Mouse (Mus musculus): ENCODE results near the gene Ddx42. TPM values are rescaled to one million over a fixed set of nuclear protein-coding genes. Genes with fewer than 3 reads are reported as not detected.

Ddx42 gene
- polyA plus RNA-seq, 1 experiment, result 13.2 TPM

- TF ChIP-seq CTCF (IDR thresholded peaks at IDR 0.05; ENCODE audit: control insufficient read depth, insufficient read depth, insufficient replicate concordance, low read depth, low read length) (no peak), POLR2A (IDR thresholded peaks at IDR 0.05; ENCODE audit: control insufficient read depth, low read depth, low read length) (no peak)
- peaks cover 3% of the 10 kb centered on the region; the same call in 1 of the 2 replicates for H3K36me3 ChIP-seq (ENCODE audit: control insufficient read depth, insufficient read depth, low read length)
These were observed 52.3 kb downstream of the Ddx42 start for GRCm38 (mm10) chr11:106269060-106269431.

GRCm38 (mm10) chr11:106271131-106271793 is 54.5 kb downstream of the Ddx42 start:
- H3K27ac ChIP-seq (ENCODE audit: control insufficient read depth, insufficient read depth, low read depth, low read length), result peak overlapping the region; percentile 97
- TF ChIP-seq CTCF (IDR thresholded peaks at IDR 0.05; ENCODE audit: control insufficient read depth, insufficient read depth, insufficient replicate concordance, low read depth, low read length) (no peak), POLR2A (IDR thresholded peaks at IDR 0.05; ENCODE audit: control insufficient read depth, low read depth, low read length) (no peak)
- peak overlapping the region; percentile 92 for H3K4me3 ChIP-seq (ENCODE audit: control insufficient read depth, low read depth, low read length)
- no peaks in the 10 kb centered on the region for H3K27me3 ChIP-seq (ENCODE audit: control insufficient read depth, insufficient read depth, low read length)
- no peaks in the 10 kb centered on the region for H3K36me3 ChIP-seq (ENCODE audit: control insufficient read depth, insufficient read depth, low read length)
- peaks cover 34% of the 10 kb centered on the region for H3K4me1 ChIP-seq (ENCODE audit: control insufficient read depth, insufficient read depth, low read length)

More at GRCm38 (mm10) chr11:106269060-106269431, 52.3 kb downstream of the Ddx42 start:
- peak overlapping the region; percentile 76 for H3K27ac ChIP-seq (ENCODE audit: control insufficient read depth, insufficient read depth, low read depth, low read length)
- H3K27me3 ChIP-seq (ENCODE audit: control insufficient read depth, insufficient read depth, low read length), result no peaks in the 10 kb centered on the region
- H3K4me3 ChIP-seq (ENCODE audit: control insufficient read depth, low read depth, low read length), result no peak overlapping the region
- peaks cover 21% of the 10 kb centered on the region for H3K4me1 ChIP-seq (ENCODE audit: control insufficient read depth, insufficient read depth, low read length)

DNA sequence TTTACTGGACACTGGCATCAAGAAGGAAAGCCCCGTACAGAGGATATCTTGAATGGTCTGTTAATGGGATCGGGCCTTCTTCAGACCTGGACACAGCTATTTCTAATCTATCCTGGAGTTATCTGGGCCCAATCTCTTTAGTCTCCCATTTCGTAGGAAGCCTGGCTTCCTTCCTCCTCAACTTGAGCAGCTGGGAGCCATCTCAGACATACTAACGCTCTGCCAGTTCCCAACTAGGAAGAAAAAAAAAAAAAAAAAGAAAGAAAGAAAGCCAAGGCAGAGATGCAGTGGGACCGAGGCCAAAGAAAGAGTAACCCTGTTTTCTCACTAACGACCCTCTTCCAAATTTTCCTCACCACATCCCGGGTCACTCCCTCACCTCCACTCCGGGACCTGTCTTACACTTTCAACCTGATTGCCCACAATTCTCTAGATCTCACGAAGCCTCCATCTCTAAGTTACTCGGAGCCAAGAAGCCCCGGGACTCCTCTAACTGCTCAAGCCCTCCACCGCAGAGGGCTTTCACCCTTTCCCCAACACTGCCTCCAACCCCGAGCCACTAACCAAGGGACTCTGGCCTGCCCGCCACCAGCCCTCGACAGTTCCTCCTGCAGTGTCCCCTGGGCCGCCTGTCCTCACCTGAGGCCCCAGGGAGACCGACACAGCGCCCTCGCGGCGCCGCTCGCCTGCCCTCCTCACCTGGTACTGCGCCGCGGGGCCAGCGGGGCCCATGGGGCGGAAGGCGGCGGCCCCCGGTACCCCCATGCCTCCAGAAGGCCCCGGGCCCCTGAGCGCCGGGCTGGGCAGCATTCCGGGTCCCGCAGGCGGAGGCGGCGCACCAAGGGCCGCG is 55.3 kb downstream of the Ddx42 start:
- H3K27ac ChIP-seq (ENCODE audit: control insufficient read depth, insufficient read depth, low read depth, low read length), result peak overlapping the region; percentile 97
- peak overlapping the region; percentile 92 for H3K4me3 ChIP-seq (ENCODE audit: control insufficient read depth, low read depth, low read length)
- no peaks in the 10 kb centered on the region for H3K27me3 ChIP-seq (ENCODE audit: control insufficient read depth, insufficient read depth, low read length)
- H3K4me1 ChIP-seq (ENCODE audit: control insufficient read depth, insufficient read depth, low read length), result peaks cover 34% of the 10 kb centered on the region
- H3K36me3 ChIP-seq (ENCODE audit: control insufficient read depth, insufficient read depth, low read length), result no peaks in the 10 kb centered on the region
- TF ChIP-seq POLR2A (IDR thresholded peaks at IDR 0.05; ENCODE audit: control insufficient read depth, low read depth, low read length) (no peak; the same call in none of the 2 replicates), CTCF (IDR thresholded peaks at IDR 0.05; ENCODE audit: control insufficient read depth, insufficient read depth, insufficient replicate concordance, low read depth, low read length) (no peak)

- Histone ChIP-seq H3K27ac (ENCODE audit: control insufficient read depth, insufficient read depth, low read depth, low read length) (peak within 1 kb of the TSS; percentile 97), H3K36me3 (ENCODE audit: control insufficient read depth, insufficient read depth, low read length) (no peaks in the 10 kb centered on the region), H3K4me3 (ENCODE audit: control insufficient read depth, low read depth, low read length) (peak within 1 kb of the TSS; percentile 92), H3K27me3 (ENCODE audit: control insufficient read depth, insufficient read depth, low read length) (no peaks in the 10 kb centered on the region), H3K4me1 (ENCODE audit: control insufficient read depth, insufficient read depth, low read length) (peaks cover 34% of the 10 kb centered on the region)
- TF ChIP-seq POLR2A (IDR thresholded peaks at IDR 0.05; ENCODE audit: control insufficient read depth, low read depth, low read length), result peak; percentile 88; the same call in 1 of the 2 replicates
- no peak for TF ChIP-seq CTCF (IDR thresholded peaks at IDR 0.05; ENCODE audit: control insufficient read depth, insufficient read depth, insufficient replicate concordance, low read depth, low read length)
These were observed 56.1 kb downstream of the Ddx42 start, which contains the start of gene Smarcd2 for GRCm38 (mm10) chr11:106272644-106273310. Gene Smarcd2 (minus strand): TSS chr11:106272972.

DNA sequence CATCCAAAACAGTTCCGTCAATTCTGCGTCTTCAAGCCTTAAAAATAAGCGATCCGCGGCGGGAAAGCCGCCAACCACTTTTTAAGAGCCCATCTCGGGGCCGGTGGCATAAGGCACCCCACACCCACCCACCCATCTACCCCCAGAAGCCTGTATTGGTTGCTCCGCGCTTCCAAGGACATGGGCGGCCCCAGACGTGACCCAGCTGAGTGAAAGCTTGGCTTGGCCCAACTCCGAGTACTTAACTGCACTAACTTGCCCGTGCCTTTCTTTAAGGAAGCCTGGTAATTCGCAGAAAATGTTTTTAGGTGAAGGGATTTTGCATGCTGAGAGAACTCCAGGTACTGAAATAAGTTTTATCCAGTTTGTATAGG is 56.6 kb downstream of the Ddx42 start:
- Histone ChIP-seq H3K4me3 (ENCODE audit: control insufficient read depth, low read depth, low read length) (peak overlapping the region; percentile 92), H3K36me3 (ENCODE audit: control insufficient read depth, insufficient read depth, low read length) (no peaks in the 10 kb centered on the region; the same call in 1 of the 2 replicates), H3K27ac (ENCODE audit: control insufficient read depth, insufficient read depth, low read depth, low read length) (peak overlapping the region; percentile 94), H3K27me3 (ENCODE audit: control insufficient read depth, insufficient read depth, low read length) (no peaks in the 10 kb centered on the region), H3K4me1 (ENCODE audit: control insufficient read depth, insufficient read depth, low read length) (peaks cover 34% of the 10 kb centered on the region)
- TF ChIP-seq CTCF (IDR thresholded peaks at IDR 0.05; ENCODE audit: control insufficient read depth, insufficient read depth, insufficient replicate concordance, low read depth, low read length), result no peak
- TF ChIP-seq POLR2A (IDR thresholded peaks at IDR 0.05; ENCODE audit: control insufficient read depth, low read depth, low read length), result no peak

- H3K27me3 ChIP-seq (ENCODE audit: control insufficient read depth, insufficient read depth, low read length), result no peaks in the 10 kb centered on the region
- H3K4me3 ChIP-seq (ENCODE audit: control insufficient read depth, low read depth, low read length), result peak overlapping the region; percentile 92
- TF ChIP-seq CTCF (IDR thresholded peaks at IDR 0.05; ENCODE audit: control insufficient read depth, insufficient read depth, insufficient replicate concordance, low read depth, low read length), result no peak
- no peak for TF ChIP-seq POLR2A (IDR thresholded peaks at IDR 0.05; ENCODE audit: control insufficient read depth, low read depth, low read length)
- peaks cover 34% of the 10 kb centered on the region for H3K4me1 ChIP-seq (ENCODE audit: control insufficient read depth, insufficient read depth, low read length)
- H3K27ac ChIP-seq (ENCODE audit: control insufficient read depth, insufficient read depth, low read depth, low read length), result peak overlapping the region; percentile 94
- H3K36me3 ChIP-seq (ENCODE audit: control insufficient read depth, insufficient read depth, low read length), result no peaks in the 10 kb centered on the region; the same call in 1 of the 2 replicates
These were observed 57.1 kb downstream of the Ddx42 start for GRCm38 (mm10) chr11:106273811-106274210.
